Mouse (Mus musculus) mouse trophoblast stem cell (cell line): ENCODE data around the gene Washc4.

ENCODE experiments used
- in situ Hi-C, 2 experiments: fragments of 300-500 bp; cut with MseI, MboI; formaldehyde crosslinking; loops; 2 replicates in 1 of 2; 3 replicates in 1 of 2; pipeline ENCODE4 v1.15.1; 2025

Washc4 gene

DNA sequence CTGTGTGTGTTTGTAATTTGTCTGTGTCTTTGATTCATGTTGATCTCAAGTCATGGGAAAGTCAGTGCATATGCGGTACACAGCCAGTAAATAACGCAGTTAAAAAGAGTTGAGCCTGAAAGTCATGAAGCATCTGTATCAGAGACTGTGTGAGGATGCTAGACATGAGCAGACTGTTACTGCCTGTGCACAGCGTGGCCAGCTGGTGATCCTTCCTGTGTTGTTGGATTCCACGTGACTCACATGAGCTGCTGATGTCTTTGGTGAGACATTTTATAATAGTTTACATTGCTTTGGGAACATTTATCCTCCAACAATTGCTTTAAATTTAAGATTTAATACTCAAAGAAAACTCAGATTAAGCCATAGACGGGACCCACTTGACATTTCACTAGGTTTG lies 51.0 kb downstream of the Washc4 start:
- in situ Hi-C loops: no loop called here

DNA sequence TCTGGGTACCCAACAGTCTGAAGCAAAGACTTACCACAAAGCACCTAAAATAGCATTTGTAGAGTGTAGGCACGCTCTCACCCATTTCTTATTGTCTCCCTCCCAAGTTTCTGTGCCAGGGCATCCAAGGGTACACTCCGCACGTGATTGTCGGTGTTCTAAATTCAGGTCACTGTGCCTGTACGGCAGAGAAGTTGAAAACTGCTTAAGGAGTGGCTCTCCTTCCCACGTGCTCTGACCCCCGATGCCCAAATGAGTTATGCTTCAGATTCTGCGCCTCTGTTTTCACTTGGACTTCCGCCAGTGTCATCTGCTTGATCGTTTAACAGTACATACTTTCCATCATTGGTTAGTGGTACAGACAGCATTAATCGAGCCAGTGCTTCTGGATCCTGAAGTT lies 57.1 kb downstream of the Washc4 start:
- in situ Hi-C loops: no loop called here

DNA sequence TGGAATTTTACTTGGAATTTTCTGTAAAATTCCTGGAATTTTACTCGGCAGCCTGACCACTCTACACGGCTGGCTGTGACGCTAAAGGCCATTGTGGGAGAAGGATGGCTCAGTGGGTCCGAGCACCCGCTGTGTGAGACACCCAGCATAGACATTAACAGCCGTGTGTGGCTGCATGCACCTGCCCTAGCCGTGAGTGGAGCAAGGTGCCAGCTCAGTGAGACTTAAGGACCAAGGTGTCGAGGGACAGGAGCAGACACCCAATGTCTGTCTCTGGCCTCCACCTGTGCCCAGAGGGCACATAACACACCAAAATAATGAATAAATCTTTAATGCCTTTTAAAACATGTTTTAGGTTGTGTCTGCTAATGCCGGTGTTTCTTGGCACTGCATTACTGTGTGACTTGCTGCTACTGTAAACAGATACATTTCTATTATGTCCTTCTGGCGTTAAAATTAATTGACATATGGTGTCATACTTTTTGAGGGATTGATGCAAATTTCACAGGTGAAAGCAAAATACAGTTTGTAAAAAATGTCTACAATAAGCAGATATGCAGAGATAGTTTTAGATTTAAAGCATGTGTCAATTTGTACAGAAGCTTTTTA lies 60.5 kb downstream of the Washc4 start:
- in situ Hi-C loops: no loop called here

DNA sequence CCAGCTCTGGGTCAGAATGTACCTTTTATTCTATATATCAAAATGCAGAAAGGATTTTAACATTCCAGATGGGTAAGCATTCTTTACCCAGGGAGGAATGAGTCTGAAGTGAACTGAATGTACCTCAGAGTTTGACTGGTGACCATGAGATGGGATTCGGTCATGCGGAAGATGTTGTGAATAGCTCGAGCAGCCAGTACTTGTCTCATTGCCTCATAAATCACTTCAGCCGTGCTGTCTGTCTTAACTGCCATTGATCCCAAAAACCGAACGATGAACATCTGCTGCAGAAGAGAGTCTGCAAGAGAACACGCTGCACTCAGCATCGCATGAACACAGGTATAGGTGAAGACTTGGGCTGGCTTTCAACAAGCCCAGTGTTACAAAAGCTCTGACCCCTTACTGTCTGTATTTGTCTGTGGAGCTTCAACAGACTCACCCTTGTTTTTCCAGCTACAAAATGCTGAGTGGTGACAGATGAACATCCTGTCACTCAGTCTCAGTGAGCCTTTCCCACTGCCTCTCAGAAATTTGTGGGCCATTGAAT lies 62.2 kb downstream of the Washc4 start:
- in situ Hi-C loops: no loop called here

DNA sequence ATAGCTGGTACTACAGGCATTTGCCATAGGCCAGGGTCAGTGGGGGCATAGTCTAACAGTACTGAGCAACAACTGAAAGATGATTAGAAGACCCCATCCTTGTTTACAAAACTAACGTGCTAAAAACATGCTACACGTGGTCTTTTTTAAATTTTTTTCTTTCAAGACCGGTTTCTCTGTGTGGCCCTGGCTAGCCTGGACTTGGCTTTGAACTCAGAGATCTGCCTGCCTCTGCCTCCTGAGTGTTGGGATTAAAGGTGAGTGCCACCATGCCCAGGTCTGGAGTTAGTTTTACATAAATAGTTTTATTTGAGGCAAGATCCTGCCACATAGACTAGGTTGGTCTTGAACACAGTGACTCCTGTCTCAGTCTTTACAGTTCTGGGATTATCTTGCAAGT lies 63.6 kb downstream of the Washc4 start:
- in situ Hi-C loops: no loop called here

DNA sequence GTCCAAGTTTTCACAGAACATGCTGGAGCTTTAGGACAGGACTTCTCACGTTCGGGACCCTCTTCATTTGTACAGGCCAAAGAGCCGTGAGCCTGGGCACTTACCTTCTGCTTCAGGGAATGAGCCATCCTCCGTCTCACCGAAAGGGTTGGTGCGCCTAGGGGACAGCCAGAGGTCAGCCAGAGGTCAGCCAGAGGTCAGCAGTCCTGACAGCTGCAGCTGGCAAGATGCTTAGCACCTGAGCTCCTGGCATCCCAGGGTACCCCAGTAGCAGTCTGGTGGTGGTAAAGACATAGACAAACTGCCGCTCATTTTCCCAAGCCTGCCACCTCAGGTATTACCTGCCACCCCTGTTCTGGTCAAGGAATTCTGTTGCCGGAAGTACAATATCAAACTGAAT lies 65.0 kb downstream of the Washc4 start:
- in situ Hi-C loops: no loop called here

DNA sequence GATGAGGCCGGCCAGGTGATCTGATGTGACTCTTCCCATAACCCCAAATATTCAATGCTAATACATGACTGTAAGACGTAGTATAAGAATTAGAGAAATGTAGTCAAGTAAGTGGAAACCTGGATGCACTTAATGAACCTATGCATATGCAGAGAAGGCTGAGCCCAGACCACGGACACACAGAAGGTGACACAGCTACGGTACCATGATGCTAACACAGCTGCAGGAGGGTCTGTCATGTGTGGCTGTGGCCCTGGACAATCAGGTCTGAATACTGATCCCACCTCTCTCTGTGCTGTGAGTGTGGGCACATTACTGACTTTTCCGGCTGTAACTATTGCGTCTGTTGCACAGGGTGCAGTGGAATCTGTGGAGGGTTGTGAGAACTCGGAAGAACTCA lies 67.0 kb downstream of the Washc4 start:
- in situ Hi-C loops: no loop called here

DNA sequence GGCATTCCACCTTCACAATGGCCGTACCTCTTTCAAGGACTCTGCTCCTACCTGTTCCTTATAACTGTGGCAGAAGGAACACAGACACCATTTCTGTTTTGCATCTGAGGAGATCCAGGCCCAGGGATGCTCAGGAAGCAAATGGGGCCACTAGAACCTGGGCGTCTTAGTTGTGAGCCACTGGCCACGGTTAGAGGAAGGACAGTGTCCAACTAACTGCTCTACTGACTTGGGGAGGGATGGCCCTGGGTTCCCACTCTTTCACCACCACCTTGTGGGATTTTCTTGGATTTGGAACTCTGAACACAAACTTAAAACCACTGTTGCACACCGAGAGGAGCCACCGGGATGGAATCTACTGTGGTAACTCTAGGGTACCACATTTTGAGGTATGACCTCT lies 68.3 kb downstream of the Washc4 start:
- in situ Hi-C loops: no loop called here

DNA sequence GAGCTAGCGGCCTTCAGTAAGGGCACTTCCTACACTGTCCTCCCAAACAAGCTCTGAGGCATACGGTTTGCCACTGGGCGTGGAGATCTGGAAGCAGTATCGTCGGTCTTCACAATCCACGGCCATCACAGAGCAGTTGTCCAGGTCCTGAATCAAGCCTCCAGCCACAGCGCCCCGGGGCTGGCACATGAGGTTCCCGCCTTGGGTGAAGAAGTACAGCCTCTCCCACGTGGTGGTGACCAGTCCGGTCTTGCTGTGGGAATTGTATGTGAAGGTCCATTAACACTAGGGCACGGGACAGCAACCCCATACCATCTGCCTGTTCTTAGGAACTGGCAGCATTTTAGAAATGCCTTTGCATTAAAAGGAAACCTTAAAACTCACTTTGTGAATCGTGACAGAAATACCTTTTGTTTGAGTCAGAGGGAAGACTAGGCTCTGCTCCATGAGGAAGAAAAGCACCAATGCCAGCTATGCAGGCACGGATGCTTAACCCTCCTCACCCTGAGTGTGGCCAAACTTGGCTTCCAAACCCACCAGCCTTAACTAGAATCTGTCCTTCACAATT lies 69.2 kb downstream of the Washc4 start:
- in situ Hi-C loops: no loop called here

DNA sequence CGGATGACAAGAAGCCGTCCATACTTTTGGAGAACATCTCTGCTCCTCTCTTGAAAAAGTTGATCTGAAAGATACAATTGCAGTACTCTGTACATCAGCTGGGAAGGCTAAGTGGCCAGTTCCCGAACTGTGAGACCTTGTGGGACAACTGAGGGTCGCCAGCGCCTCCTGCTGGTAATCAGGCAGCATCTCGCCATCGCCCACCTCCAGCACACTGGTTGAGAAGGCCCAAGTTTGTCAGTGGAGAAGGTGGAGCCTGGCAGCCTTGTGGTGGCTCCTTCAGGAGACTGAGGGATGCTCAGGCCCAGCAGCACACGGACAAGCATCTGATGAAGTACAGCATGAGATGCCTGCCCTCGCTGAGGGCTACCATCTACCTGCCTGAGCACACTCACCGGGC lies 73.8 kb downstream of the Washc4 start:
- in situ Hi-C loops: no loop called here

DNA sequence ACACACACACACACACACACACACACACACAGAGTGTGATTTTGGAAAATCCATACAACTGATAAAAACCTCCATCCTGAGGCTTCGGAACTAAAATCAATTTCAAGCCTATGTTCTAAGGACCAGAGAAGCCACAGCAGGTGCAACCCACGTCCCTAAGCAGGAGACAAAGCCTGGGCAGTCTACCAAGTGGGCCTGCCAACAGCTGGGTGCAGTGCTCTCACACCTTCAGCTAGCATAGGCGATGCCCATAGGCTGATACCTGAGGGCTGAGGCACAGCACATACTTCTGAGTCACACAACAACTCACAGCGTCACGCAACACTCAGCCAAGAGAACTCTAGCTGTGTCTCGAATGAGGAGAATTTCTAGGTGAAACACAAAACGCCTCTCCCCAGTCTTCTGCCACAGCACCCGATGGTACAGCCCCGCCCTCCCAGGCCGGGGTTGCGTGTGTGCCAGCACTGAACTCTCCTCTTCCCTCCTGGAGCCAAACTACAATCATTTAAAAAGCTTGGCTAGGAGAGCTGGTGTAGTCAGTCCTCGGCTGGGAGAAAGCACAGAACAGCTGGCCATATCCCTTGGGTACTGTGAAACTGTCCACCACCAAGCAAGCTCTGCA lies 75.4 kb downstream of the Washc4 start:
- in situ Hi-C loops: no loop called here

DNA sequence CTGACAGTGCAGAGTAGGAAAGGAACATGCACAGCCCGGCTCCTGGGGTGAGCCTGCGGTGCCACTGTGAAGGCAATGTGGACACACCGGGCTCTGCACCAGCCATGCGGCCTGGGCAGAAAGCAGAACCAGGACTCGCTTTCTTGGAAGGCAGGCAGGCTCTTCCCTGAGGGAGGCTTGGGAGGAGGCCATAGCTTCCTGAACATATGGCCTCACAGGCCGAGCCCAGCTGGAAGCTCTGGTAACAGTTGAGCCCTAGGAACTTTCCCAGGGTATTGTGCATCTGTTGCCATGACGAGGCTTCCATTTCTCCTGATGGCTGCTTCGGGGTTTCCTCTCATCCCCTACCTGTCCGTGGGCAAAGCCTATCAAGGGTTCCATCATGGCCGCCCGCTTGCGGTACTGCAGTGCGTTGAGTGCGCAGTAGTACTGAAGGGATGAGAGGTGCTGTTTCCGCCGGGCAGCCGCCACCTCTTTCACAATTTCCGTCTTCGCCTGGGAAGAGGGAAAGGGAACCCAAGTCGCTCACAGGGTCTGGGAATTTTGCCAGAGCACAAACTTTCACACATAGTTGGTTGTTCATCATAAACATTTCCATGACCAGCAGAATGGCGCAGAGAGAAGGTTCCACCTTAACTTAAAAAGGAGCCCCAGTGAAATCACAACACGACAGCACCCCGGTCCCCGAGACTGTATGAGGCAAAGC lies 77.0 kb downstream of the Washc4 start:
- in situ Hi-C loops: no loop called here

DNA sequence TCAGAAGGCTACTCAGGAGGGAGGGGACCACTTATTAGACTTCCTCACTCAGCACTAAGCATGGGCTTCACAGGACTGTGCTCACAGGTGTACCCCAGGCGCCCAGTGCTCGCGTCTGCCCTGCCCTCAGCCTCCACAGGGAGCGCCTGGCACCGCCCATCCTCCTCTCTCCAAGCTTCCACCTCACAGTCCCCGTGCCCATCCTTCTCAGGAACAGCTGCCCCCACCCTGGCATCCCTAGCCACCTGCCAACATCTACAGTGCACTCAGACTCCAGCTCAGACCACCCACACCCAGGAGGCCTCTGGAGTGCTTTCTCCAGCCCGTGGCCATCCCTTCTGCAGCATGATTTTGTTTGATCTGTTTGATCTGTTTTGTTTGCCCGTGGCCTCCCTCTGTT lies 80.5 kb downstream of the Washc4 start:
- in situ Hi-C loops: no loop called here

DNA sequence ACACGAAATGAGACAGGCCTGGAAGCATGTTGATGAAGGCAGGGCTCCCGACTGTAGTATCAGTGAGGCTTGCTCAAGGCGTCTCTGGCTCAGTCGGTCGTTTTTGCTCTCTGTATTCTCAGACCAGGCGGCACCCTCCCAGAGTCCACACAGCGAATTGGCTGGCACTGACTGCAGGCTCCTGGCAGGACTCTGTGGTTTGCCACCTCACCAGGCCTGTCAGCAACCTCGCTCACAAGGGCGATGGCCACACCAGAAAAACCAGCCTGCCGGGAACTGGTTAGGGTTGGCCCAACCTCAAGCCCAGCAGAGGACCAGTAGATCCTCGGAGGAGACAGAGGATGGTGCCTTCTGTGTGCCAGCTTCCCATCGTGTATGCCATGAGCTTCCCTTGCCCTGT lies 81.3 kb downstream of the Washc4 start:
- in situ Hi-C loops: no loop called here

DNA sequence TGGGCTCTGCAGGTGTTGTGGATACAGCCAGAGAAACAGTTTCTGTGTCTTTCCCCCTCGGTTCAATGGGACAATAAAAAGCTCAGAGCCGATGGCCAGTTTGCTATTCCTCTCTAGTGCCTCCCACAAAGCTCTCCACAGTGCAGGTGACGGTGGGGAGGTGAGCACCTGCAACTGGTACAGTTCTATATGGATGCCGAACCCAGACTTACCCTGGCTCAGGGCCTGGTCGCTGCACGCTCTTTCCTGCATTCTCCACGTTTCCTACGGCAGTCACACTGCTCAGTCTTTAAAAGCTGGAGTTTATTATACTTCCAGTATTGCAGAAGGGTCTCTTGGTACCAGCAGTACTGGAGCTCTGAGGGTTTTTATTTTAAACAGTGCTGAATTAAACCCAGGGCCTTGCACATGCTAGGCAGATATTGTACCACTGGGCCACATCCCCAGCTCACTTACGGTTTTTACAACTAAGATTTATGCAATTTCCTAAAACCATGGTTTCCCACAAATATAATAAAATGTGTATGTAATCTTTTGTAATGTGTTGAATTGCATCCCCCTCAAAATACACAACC lies 83.6 kb downstream of the Washc4 start:
- in situ Hi-C loops: no loop called here

DNA sequence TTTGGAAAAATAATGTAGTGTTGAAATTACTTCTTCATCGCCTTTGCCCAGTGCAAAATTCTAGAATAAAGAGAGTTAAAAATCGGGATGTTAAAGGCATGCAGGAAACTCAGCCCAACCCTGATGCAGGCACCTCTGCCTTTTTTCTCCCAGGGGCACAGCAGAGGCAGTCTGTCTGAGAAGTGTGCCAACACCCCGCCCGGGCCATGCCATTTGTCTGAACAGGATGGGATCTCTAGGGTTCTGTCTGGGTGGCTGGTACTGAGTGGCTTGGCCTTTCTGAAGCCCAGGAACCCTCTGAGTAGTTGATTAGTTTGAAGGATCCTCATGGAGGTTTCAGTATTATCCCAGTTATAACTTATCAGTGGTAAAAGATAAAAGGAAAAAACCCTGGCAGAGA lies 84.7 kb downstream of the Washc4 start:
- in situ Hi-C loops: no loop called here

DNA sequence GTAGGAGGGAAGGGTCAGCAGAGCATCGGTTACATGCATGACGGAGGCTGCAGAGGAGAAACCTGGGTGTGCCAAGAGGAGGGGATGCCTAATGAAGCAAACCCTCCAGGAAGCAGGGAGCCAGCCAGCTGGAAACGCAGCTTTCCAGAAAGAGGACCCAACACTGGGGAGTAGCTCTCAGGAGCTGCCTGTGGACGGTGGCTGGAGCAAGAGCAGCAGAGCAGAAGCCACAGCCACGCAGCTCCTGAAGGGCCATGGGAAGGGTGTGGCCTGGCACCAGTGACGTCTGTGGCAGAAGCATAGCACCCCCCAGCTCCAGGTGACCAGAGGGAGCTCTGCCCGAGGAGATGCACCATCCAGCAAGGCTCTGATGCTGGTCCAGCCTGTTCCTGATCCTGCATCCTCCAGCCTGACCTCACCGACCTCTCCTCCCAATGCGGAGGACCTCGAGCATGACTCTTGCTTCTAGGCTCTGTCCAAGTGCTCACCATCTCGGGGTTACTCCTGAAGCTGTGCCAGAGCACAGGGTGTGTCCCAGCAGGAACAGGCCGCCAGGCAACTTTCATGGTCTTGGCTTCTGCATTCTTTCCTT lies 85.7 kb downstream of the Washc4 start:
- in situ Hi-C loops: no loop called here

DNA sequence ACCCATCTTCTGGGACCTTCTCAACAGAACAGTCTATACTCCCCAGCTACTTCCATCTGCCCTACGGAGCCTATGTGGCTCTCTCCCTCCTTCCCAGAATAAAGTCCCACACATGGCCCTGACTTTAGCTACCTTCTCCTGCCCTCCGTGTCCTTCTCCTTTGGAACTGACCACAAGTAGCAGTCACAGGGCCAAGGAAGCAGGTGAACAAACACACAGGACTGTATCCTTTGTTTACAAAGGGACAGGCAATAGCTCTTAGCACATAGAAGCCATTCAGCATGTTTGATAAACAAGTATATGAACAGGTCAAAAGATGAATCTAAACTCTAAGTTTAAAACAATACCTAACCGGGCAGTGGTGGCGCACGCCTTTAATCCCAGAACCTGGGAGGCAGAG lies 86.3 kb downstream of the Washc4 start:
- in situ Hi-C loops: no loop called here

DNA sequence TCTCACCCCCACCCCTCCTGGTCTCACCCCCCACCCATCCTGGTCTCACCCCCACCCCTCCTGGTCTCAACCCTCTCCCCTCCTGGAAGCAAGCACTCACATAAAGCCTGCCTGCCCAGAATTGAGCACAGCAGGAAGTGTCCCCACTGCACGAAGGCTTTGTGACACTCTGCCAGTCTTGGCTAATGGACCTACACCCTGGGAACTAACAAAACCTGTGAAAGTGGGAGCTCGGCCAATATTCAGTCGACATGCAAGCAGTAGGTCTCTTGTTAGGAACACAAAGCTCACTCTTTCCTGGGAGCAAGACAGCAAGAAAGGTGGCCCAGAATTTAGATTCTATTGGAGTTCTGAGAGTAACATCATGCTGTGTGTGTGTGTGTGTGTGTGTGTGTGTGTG lies 87.3 kb downstream of the Washc4 start:
- in situ Hi-C loops: no loop called here

DNA sequence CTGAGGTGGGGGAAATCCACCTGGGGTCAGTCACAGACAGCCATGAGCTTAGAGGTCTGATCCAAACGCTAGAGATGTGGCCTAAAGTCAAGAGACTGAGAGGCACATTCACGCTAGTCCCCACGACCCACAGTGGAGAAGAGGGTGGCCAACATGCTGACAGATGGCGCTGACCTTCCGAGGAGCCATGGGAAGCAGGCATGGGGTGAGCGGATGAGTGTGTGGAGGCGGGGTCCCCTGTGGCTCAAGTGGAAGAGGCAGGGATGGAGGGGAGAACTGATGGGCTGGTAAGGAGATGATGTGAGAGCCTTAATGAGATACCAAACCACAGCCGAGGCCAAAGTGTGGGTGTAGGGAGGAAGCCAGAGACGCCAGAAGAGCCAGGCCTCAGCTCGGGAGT lies 88.2 kb downstream of the Washc4 start:
- in situ Hi-C loops: no loop called here

DNA sequence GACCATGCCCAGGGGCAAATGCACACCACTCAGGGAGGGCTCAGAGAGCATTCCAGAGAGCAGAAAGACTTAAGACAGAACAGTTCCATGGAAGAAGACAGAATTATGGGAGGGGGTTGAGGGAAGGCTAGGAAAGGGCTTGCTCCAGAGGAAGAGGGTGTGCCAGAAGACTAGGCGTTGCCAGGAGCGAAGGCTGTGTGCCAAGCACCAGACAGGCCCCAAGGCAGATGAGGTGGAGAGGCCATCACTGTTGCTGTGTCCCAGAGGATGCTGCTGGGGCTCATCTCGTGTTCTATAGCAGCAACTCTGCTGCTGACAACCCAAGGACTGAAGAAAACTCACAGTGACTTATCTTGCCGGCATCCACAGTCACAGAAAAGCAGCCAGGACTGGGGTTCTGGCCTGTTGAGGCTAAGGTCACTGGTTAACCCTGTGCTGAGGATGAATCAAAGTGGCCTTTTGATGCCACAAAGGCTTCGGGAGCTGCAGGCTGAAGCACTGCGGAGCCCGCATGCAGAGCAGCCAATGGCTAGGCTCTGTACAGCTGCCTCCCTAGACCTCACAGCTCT lies 89.3 kb downstream of the Washc4 start:
- in situ Hi-C loops: no loop called here

DNA sequence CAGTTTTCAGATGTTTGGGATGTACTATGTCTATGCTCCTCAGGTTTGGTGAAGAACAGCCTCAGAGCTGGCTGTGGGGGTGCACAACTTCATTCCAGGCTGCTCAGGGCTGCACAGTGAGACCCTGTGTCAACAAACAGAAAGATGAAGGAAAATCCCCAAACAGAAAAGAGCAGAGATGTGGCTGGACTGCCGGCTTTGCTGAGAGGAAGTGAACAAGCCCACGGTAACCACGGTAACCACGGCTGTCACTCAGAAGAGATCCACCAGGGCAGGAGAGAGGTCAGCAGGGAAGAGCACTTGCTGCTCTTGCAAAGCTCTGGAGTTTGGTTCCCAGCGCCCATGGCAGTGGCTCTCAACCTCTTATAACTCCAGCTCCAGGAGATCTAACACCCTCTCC lies 90.9 kb downstream of the Washc4 start:
- in situ Hi-C loops: no loop called here
